Mouse (Mus musculus): ENCODE data around the gene Cdc14b. TPM values are rescaled to one million over a fixed set of nuclear protein-coding genes. Genes with fewer than 3 reads are reported as not detected.

Gene Cdc14b
- polyA plus RNA-seq, 1 experiment from 2014 or later: 1.5 TPM

DNA sequence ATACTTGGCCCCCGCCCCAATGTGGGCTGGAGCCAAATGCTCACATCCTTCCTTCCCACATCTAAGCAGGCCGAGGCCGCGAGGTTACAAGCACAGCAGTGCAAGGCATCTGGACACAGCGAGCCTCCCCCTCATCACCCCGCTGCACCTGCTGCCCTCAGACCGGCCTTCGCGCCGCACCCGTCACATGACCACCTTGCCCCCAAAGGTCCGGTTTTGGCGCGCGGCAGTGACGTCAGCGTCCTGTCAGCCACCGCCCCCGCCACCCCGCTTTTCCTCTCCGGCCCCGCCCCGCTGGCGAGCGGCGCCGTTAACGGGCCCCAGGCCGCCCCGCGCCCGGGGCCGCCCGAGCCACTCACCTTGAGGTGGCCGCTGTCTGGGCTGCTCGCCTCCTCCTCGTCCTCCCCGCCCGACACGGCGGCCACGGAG is 122.8 kb downstream of the Cdc14b start:
- 0% methylated on average over 36 of the region's 42 CpGs for WGBS
- no peaks in the 10 kb centered on the region for H3K36me3 ChIP-seq (ENCODE audit: control insufficient read depth, insufficient read depth, low read length)
- ATAC-seq: peak; percentile 61

DNA sequence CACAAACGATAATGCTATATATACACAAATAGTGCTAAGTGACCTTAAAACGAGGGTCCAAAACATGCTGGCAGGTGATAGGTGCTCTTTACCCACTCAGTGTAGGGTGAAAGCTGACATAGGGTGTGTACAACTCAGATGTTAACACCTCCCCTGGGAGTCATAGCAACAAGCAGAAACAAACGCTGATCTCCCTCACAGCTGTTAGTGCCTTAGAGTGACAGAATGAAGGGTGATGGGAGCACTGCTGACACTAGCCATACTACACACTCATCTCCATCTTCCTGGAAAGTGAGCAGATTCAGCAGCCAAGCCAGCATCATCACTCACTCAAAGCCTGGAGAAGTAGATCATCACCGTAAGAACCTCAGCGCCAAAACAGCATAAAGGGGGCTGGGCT is 125.0 kb downstream of the Cdc14b start:
- no peak for ATAC-seq
- H3K4me3 ChIP-seq (ENCODE audit: low read depth, low read length): no peak overlapping the region
- peaks cover 6% of the 10 kb centered on the region for H3K4me1 ChIP-seq (ENCODE audit: control insufficient read depth, insufficient read depth, low read length)
- WGBS: 72% methylated on average over 5 of the region's 5 CpGs
- no peak overlapping the region for H3K4me2 ChIP-seq (ENCODE audit: low read length)
- no peaks in the 10 kb centered on the region for H3K9me3 ChIP-seq (replicated peaks; ENCODE audit: control insufficient read depth, low read length, poor library complexity, severe bottlenecking)
- H3K9ac ChIP-seq (ENCODE audit: low read depth, low read length): no peak overlapping the region
- no peak overlapping the region for H3K27ac ChIP-seq (ENCODE audit: low read length)
- no peaks in the 10 kb centered on the region for H3K36me3 ChIP-seq (ENCODE audit: control insufficient read depth, insufficient read depth, low read length)
- H3K27me3 ChIP-seq (ENCODE audit: control insufficient read depth, insufficient read depth, low read depth, low read length): no peaks in the 10 kb centered on the region

More for the DNA sequence above, 122.8 kb downstream of the Cdc14b start:
- peak overlapping the region; percentile 80 for H3K4me3 ChIP-seq (ENCODE audit: low read depth, low read length)
- H3K4me2 ChIP-seq (ENCODE audit: low read length): peak overlapping the region; percentile 88
- no peaks in the 10 kb centered on the region for H3K27me3 ChIP-seq (ENCODE audit: control insufficient read depth, insufficient read depth, low read depth, low read length)
- H3K9ac ChIP-seq (ENCODE audit: low read depth, low read length): peak overlapping the region; percentile 59
- H3K4me1 ChIP-seq (ENCODE audit: control insufficient read depth, insufficient read depth, low read length): peaks cover 6% of the 10 kb centered on the region
- peak overlapping the region; percentile 48; the same call in 1 of the 2 replicates for H3K27ac ChIP-seq (ENCODE audit: low read length)
- H3K9me3 ChIP-seq (replicated peaks; ENCODE audit: control insufficient read depth, low read length, poor library complexity, severe bottlenecking): no peaks in the 10 kb centered on the region

Other genes starting within 250 kb of the Cdc14b start
- gene Hsd17b3, start 186.1 kb downstream of the Cdc14b start, polyA plus RNA-seq (2015; fragmentation: Nextera tagmentation; extraction: Ambion mirVana): not detected in 2 replicates
- gene Slc35d2, start 145.9 kb downstream of the Cdc14b start, polyA plus RNA-seq (2015; fragmentation: Nextera tagmentation; extraction: Ambion mirVana): 0.99 and 2.1 TPM in 2 replicates
- gene Zfp367, start 122.1 kb downstream of the Cdc14b start, polyA plus RNA-seq (2015; fragmentation: Nextera tagmentation; extraction: Ambion mirVana): 3.8 and 4.6 TPM in 2 replicates
- gene Habp4, start 113.5 kb downstream of the Cdc14b start, polyA plus RNA-seq (2015; fragmentation: Nextera tagmentation; extraction: Ambion mirVana): 34.7 and 41.9 TPM in 2 replicates
- 10.7 and 11.5 TPM in 2 replicates for gene Aaed1, start 37.4 kb upstream of the Cdc14b start, polyA plus RNA-seq (2015; fragmentation: Nextera tagmentation; extraction: Ambion mirVana)
- 153 and 163 TPM in 2 replicates for gene Ctsl, start 95.6 kb upstream of the Cdc14b start, polyA plus RNA-seq (2015; fragmentation: Nextera tagmentation; extraction: Ambion mirVana)
- gene Cdk20, start 157.0 kb upstream of the Cdc14b start, polyA plus RNA-seq (2015; fragmentation: Nextera tagmentation; extraction: Ambion mirVana): 29.3 and 31.4 TPM in 2 replicates
- gene Fam240b, start 222.5 kb upstream of the Cdc14b start, polyA plus RNA-seq (2015; fragmentation: Nextera tagmentation; extraction: Ambion mirVana): 0.16 TPM in 1 of 2 replicates, not detected in the other